Mouse (Mus musculus) fat pad, adult 2 months (tissue): ENCODE results near the gene Ankrd28.
"Not testable (repeated sequence)": the region's sequence is repeated elsewhere in the genome, so short reads cannot be mapped to it uniquely, and the experiment has no call there.

Experiments
- DNase-seq: peaks from one replicate; pipeline ENCODE4 v3.0.0-alpha.2; 2011; ENCODE audit warnings: low read depth, low spot score; ENCODE audit errors: extremely low read depth

The Ankrd28 gene

DNA sequence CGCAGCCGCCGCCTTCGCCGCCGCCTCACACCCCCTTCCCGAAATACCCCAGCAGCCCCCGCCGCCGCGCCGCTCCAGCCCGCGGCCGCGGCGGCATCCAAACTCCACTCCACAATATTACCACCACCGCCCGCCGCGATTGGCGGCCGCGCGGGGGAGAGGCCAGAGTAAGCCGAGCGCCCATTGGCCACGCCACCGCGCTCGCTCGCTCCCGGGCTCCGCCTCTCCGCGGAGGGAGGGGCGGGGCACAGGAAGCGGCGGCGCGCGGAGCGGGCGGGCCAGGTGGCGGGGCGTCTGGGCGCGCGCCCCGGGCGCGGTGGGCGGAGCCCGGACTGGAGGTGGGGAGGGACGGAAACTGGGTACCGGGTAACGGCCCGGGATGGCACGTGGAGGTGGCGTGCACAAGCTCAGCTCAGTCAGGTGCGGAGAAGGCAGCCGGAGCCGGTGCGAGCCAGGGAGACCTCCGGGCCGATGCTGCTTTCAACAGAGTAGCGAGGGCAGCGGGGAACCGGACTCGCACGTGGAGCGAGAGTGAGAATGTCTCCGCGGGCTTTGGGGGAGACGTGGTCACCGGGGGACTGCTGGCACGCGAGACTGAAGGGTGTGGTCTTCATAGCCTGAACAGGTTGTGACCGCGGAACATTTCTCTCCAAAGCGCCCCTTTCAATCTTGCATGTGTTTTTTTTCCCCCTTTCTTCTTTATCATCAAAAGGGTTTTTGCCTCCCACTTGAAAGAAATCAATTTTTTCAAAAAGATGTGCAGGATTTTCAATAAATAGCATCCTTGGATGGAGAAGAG lies at the start of gene Ankrd28:
TSS of gene Ankrd28 (minus strand) at position 81 of the 799 bp plus-strand sequence.
- DNase-seq, result peak; percentile 33

DNA sequence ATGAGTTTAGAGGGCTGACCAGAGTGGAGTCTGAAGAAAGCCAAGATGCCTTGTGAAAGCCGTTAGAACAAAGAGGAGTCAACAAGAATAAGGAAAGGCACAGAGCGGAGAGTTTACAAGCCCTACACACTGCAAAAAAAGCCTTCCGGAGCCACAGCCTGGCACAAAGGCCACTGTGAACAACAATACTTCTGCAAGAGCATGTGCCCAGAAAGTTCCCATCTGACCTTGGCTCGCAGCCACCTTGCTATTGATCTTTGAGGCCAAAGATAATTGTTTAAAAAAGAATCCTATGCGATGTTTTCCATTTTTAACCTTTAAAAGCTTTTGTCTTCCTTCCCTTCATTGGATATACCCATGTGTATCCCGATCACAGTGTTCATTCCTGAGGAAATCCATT lies 49.0 kb upstream of the Ankrd28 start:
- DNase-seq, result no peak

DNA sequence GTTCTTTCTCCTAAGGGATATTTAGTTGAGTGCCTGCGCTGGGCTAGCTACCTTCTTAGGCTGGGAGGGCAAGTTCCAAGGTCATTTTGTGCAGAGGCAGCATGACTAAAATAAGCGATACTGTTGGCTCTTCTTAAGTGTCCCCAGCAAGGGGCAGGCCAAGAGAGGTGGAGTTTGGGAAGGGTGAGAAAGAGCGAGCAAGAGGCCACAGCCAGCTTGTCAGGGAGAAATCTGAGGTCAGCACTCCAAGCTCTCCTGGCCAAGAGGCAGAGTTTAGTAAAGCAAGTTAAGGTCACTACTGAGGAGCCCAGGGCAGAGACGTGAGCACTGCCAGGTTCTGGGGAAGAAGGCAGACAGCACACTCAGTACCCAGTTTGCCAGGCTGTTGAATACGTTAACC lies 41.7 kb upstream of the Ankrd28 start:
- DNase-seq, result no peak

DNA sequence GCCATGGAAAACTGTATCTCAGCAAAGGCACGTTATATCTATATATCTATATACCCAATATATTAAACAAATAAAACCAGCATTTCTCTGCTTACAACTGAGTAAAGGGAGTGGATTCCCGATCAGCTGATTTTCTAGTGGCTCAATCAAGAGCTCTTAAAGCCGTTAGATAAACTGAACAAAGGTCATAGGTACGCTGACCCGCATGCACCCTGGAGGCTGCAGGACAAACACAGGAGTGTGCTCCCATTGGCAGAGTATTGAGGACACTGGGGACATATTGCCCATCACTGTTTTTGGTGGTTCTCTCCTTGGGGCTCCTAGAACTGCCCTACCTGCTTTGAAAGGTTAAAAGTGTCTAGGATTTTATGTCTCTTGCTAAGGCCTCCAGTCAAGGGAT lies 40.0 kb upstream of the Ankrd28 start:
- no peak for DNase-seq

DNA sequence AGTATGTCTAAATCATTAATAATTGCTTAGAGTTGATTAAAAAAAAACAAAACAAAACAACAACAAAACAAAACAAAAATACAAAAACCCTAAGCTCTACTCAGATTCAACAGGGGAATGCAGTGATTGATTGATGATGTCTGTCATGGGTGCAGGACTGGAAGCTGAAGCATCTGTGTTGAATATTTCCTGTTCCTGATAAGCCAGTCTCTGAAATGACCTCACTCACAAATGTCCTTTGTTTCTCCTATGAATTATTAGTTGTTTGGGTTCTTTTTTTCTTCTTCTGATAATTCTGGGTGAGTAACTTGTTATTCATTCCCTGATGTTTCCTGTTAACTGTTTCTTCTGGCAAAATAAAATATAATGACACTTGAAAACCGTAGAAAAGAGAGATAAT lies 38.1 kb upstream of the Ankrd28 start:
- DNase-seq, result no peak

DNA sequence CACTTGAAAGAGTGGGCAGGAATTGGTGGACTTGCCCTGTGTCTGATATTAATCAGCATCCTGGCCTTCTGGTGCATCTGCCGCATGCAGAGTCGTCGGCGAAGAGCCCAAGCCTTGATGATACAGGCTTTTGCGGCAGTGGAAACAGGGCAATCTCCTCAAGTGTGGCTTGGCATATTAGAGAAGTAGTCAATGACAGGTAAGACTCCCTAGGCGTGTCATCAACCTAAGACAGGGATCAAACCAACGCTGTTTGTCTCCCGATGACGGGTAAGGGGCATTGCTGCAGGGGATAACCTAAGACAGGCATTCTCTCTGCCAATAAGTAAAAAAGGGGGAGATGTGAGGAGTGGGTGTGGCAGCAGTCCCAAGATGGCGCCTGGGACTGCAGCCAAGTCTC lies 35.9 kb upstream of the Ankrd28 start:
- not testable (repeated sequence) for DNase-seq

DNA sequence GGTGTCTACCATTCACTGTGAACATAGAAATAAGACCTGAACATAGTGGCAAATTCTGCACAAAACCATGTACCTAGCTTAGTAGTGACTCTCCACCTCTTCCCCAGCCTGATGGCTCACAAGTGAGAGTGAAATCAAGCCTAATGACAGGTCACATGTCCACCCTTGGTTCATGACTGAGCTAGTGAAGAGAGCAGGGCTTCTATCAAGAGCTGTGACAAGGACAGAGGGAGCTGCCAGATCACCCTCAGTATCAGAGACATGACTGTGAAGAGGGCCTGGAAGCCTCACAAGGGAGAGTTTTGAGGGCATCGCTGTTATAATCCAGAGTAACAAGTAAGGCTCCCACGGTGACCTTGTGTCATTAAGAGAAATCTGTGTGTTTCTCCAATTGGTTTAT lies 28.2 kb upstream of the Ankrd28 start:
- no peak for DNase-seq

DNA sequence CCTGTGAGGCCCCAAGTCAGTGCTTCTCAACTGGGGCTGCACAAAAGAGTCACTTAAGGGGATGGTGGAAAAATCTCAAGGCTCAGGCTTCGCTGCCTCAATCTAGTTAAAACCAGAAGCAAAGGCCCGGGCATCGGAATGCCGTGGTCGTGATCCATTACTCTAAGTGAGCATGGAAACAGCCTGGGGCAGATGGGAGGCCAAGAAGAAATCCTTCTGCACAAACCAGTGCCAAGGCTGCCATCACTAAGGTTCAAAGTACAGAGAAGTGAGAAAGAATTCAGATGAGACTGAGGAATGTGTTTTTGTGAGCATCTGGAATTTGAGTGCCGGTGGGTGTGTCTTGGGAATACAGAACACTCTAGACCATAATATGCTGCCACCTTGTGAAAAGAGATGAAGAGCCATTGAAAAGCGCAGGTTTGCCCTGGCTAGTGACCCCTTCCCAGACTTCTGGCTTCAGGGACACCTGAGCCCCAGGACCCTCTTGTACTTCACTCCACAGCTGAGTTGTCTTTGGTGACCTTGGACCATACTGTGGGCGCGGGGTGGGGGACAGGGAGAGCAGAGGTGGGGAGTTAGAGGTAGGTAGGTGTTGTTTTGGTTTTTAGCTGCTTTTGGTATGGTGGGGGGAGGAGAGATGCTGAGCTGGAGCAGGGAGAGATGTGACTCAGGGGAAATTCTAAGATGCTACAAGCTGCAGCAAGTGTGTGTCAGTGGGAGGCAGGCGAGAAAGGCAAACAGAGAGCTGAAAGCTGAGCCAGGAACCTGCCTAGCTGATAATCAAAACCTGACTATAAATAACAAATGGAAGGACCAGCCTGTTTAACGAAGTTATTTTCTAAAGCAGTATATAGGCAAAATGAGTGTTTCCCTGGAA lies 26.9 kb upstream of the Ankrd28 start:
- DNase-seq, result no peak

DNA sequence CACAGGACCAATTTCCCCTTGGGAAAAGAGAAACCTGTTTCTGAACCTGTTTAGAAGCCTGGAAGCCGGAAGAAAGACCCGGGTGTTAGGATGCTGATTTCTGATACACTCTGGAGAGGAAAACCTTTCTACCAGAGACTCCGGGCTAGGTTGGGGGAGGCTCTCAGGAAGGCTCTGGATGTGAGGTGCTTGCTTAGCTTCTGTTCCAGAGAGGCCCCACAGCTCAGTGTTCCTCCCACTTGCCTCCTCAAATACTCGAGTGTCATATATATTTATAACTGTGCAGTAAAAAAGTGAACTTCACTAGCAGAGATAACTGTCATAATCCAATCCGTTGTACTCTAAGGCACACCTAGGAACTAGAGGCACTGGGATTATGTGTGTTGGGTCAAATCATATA lies 25.6 kb upstream of the Ankrd28 start:
- DNase-seq, result no peak

DNA sequence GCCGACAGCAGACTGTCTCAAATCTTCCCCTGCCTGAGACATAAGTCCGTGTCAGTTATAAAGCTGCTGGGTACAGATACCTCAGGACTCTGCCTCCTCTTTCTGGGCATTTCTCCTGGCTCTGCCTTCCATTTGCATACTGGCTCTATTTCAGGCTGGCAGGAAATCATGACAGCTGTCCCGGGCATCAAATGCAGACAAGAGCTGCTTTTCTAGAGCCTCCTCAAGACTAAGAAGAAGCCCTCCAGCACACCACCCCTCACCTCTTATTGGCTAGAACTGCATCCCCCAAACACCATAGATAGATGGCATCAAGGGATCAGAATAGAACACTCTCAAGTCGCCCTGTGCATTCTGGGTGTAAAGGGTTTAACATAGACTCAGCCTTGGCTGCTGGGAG lies 24.2 kb upstream of the Ankrd28 start:
- no peak for DNase-seq

DNA sequence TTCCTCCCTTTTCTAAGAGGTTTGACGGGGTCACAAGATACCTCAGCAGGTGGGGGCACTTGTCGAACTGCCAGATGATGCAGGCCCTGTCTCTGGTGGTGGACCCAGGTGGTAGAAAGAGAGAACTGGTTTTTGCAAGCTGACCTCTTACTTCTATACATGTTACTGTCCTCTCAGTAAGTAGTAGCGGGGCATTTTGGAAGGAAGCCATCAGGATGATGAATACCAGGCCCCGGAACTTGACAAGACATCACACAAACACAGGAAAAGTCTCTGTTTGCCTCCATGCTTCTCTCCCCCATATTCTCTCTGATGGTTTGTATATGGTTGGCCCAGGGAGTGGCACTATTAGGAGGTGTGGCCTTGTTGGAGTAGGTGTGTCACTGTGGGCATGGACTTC lies 13.1 kb upstream of the Ankrd28 start:
- DNase-seq, result no peak

DNA sequence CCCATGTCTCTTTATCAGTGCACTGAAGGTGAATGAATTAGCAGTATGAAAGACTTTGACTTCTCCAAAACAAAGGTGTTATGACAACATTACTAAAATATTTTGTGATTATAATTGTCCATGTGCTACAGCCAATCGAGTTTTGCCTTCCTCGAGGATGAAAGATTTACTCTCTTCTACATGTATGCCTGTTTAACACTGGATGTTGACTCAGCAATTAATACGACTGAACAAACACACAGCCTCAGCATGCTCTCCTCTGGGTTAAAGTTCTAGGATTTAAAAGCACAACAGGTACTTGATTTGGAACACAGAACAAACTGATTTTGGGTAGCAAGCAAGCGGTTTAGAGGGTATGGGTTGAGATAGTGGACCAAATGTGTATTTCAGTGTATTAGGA lies 1.6 kb upstream of the Ankrd28 start:
- DNase-seq, result no peak

DNA sequence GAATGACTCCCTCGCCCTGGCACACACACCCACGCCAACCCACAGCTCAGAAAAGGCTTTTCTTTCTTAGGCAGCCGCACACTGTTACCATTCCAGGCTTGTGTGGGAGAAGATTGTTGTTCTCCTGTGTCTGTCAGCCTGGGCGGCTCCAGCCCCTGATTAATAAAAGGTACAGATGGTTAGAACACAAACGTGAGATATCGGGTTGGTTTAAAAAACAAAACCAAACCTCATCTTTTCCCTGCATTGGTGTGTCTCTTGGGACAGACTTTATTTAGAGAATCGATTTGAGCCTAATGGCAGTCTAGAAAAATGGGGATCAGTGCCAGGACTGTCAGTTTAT lies 890 bp upstream of the Ankrd28 start:
- DNase-seq, result no peak

DNA sequence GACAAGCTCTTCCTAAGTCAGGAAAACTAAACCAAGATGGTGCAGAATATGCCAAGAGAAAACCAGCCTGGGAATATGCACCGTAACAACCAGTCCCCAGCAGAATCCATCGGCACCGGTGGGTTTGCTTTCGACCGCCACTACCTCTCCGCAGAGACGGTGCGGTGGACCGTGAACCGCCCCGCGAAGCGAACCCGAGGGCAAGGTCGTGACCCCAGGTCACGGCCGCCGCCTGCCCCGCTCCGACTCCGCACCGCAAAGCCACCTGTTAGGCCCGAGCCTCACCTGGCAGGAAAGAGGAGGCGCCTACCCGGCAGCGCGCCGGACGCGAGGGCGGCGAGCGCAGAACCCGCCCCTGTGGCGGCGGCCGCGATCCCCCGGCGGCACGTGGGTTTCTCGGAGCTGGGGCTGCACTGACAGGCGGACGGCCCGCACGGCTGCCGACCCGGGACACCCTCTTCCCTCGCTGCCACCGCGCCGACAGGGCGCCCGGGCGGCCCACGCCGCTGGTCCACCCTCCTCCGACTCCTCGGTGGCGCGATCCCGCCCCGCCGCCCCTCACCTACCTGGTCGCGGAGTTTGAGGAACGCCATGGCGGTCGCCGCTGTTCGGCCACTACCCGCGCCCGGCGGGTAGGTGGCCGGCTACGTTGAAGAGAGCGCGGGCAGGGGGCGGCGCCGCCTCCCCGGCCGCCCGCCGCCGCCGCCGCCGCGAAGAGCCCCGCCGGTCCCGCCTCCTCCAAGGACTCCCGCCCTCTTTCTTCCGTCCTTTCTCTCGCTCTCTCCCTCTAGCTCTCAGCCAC lies 489 bp downstream of the Ankrd28 start:
- no peak for DNase-seq

DNA sequence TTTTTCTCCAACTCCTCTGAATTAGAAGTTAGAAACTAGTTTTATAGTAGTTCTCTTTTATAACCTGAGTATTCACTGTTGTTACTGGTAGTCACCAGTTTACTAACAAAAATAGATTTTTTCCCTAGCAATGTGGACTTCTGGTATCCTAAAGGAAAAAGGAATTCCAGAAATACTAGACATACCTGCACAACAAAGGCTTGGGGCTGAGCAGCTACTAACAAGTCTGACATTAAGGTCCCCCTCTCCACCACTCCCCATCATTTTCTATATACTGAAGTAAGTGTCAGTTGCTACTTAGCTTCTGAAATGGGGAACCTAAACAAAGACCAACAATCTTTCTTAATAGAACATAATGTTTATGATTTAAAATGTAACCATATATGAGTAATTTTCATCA lies 3.2 kb downstream of the Ankrd28 start:
- DNase-seq, result no peak

DNA sequence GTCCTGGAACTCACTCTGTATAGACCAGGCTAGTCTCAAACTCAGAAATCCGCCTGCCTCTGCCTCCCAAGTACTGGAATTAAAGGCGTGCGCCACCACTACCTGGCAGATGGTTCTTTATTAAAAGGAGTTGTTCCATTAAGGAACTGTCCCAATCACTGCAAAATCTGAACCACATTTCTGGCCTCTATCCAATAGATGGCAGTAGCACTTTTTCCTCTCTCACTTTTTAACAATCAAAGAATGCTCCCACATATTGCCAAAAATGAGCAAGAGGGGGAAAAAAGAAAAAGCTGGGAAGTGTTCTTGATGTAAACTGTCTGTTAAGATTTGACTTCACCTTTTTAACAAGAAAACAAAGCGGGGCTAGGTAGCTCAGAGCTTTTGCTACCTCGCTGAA lies 20.5 kb downstream of the Ankrd28 start:
- DNase-seq, result no peak

DNA sequence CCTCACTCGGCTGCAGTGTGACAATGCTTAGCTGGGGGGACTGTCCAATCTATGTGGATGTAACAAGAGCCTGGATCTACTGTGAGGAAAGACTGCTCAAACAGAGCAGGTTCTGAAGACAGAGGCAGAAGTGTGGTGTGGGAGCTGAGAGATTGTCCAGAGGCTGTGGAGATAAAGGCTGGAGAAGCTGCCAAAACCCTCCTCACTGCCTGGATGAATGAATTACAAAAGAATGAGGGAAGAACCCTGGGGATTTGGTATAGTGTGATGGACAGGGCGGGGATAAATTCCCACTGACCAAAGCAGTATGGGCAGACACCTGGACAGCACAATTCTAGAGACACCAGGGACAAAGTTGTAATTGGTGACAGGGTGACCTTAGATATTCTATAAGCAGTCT lies 26.7 kb downstream of the Ankrd28 start:
- no peak for DNase-seq

DNA sequence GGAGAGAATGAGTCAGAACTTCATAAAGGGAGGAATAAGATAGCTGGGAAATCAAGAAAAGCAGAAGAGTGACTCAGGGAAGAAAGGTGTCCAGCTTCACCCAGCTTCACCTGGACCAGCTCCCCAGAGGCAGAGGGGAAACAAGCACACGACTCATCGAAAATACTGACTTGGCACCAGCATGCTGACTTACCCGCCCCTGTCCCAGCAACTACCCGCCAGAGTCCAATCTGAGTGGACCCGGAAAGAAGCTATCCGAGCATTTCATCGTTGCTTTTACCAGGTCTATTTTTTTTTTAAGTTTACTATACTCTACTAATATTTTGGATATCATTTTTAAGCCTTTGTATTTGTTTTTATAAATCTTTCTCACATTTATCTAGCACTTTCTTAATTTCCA lies 29.5 kb downstream of the Ankrd28 start:
- no peak for DNase-seq

DNA sequence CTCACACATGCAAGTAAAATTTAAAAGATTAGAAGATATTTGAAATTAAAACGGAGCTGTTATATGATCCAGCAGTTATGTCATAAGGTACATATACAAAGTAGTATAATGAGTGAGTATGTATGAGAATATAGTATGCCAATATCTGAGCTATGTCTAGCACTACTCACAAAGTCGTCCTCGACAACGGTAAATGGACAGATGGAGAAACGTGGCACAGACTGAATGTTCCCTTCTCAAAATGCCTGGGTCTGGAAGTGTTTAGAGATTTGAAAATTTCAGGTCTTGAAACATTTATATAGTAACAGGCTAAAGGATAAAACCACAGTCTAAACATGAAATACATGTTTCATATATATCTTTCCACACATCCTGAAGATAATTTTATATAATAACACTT lies 30.0 kb downstream of the Ankrd28 start:
- no peak for DNase-seq

DNA sequence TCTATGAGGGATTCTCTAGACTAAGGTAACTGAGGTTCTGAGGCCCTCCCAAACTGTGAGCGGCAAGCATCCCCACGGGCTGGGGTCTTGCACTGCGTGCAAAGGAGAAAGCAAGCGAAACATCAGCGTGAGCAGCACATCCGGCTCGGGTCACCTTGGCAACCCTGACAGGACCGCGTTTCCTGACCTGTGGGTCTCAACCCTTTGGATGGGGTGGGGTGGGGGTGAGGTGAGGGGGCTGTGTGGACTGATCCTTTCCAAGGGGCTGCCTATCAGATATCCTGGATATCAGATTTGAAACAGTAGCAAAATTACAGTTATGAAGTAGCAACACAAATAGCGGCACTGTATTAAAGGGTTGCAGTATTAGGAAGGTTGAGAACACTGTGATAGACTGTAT lies 31.5 kb downstream of the Ankrd28 start:
- no peak for DNase-seq

DNA sequence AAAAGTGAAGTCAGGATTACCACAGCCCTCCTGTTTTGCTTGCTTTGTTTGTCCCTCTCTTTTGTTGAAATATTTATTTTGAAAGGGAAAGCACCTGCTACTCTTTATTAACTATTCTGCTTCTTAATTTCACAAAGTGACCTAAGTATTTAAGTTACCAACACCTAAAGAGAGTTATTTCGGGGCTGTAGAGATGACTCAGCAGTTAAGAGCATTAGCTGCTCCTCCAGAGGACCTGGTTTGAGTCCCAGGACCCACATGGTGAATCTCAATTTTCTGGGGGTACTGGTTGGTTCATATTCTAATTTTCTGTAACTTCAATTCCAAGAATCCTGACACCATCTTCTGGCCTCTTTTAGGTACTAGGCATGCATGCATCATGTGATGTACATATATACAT lies 34.9 kb downstream of the Ankrd28 start:
- no peak for DNase-seq

DNA sequence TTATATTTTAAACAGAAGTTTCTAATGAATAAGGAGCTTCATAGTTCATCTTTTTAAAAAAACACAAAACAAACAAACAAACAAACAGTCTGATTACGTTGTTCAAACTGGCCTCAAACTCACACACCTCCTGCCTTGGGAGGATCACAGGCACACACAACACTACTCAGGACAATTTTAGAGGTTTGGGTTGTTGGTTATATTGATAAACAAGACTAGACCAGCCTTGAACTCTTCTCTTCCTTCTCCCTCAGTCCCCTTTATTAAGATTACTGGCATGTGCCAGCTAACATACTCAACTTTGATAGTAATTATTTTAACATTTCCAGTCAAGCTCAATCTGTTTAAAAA lies 35.7 kb downstream of the Ankrd28 start:
- DNase-seq, result no peak
